Mouse (Mus musculus): ENCODE data around the gene 4930404H24Rik. TPM values are rescaled to one million over a fixed set of nuclear protein-coding genes. Genes with fewer than 3 reads are reported as not detected.

4930404H24Rik gene
- polyA plus RNA-seq, 1 experiment from 2014 or later, result not detected

GRCm38 (mm10) chr2:153496898-153497297 lies 4.3 kb downstream of the 4930404H24Rik start:
- DNase-seq (ENCODE audit: low spot score) (no peak), ATAC-seq (replicated peaks; ENCODE audit: low FRiP score, low read depth) (no peak)
- Histone ChIP-seq H3K4me2 (ENCODE audit: low read length) (no peak overlapping the region), H3K9ac (ENCODE audit: low read depth, low read length) (no peak overlapping the region), H3K27ac (no peak overlapping the region), H3K27me3 (ENCODE audit: insufficient read depth, low read length) (no peaks in the 10 kb centered on the region), H3K4me3 (replicated peaks; ENCODE audit: low read depth, low read length) (no peak overlapping the region), H3K4me1 (replicated peaks; ENCODE audit: insufficient read depth, low read length) (peaks cover 17% of the 10 kb centered on the region), H3K9me3 (replicated peaks; ENCODE audit: low read length) (no peaks in the 10 kb centered on the region), H3K36me3 (ENCODE audit: insufficient read depth, low read length) (no peaks in the 10 kb centered on the region)
- 41% methylated on average over 13 of the region's 13 CpGs for WGBS
- TF ChIP-seq CTCF (IDR thresholded peaks at IDR 0.05; ENCODE audit: low read depth), result no peak; the same call in 1 of the 2 replicates

- peaks cover 9% of the 10 kb centered on the region for H3K4me1 ChIP-seq (replicated peaks; ENCODE audit: insufficient read depth, low read length)
- DNase-seq (ENCODE audit: low spot score) (no peak), ATAC-seq (replicated peaks; ENCODE audit: low FRiP score, low read depth) (no peak)
- no peak overlapping the region for H3K9ac ChIP-seq (ENCODE audit: low read depth, low read length)
- 59% methylated on average over 4 of the region's 4 CpGs for WGBS
- H3K27ac ChIP-seq, result no peak overlapping the region
- H3K36me3 ChIP-seq (ENCODE audit: insufficient read depth, low read length), result no peaks in the 10 kb centered on the region
- no peak overlapping the region for H3K4me2 ChIP-seq (ENCODE audit: low read length)
- no peak overlapping the region for H3K4me3 ChIP-seq (replicated peaks; ENCODE audit: low read depth, low read length)
- H3K27me3 ChIP-seq (ENCODE audit: insufficient read depth, low read length), result no peaks in the 10 kb centered on the region
- no peaks in the 10 kb centered on the region for H3K9me3 ChIP-seq (replicated peaks; ENCODE audit: low read length)
- peak; percentile 50; the same call in 1 of the 2 replicates for TF ChIP-seq CTCF (IDR thresholded peaks at IDR 0.05; ENCODE audit: low read depth)
These were observed 6.6 kb downstream of the 4930404H24Rik start for GRCm38 (mm10) chr2:153499154-153499553.

- WGBS, result 66% methylated on average over 5 of the region's 5 CpGs
These were observed 13.8 kb downstream of the 4930404H24Rik start for GRCm38 (mm10) chr2:153506385-153506784.

GRCm38 (mm10) chr2:153507969-153508368 lies 15.4 kb downstream of the 4930404H24Rik start:
- H3K27me3 ChIP-seq (ENCODE audit: insufficient read depth, low read length), result no peaks in the 10 kb centered on the region
- no peaks in the 10 kb centered on the region for H3K9me3 ChIP-seq (replicated peaks; ENCODE audit: low read length)
- H3K27ac ChIP-seq, result no peak overlapping the region
- H3K36me3 ChIP-seq (ENCODE audit: insufficient read depth, low read length), result no peaks in the 10 kb centered on the region
- no peak for ATAC-seq (replicated peaks; ENCODE audit: low FRiP score, low read depth)
- DNase-seq (ENCODE audit: low spot score), result no peak
- WGBS, result 100% methylated on average over 2 of the region's 2 CpGs
- TF ChIP-seq CTCF (IDR thresholded peaks at IDR 0.05; ENCODE audit: low read depth), result no peak
- peaks cover 9% of the 10 kb centered on the region; the same call in 1 of the 2 replicates for H3K4me1 ChIP-seq (replicated peaks; ENCODE audit: insufficient read depth, low read length)
- no peak overlapping the region for H3K4me3 ChIP-seq (replicated peaks; ENCODE audit: low read depth, low read length)
- no peak overlapping the region for H3K4me2 ChIP-seq (ENCODE audit: low read length)
- H3K9ac ChIP-seq (ENCODE audit: low read depth, low read length), result no peak overlapping the region

More at GRCm38 (mm10) chr2:153506385-153506784, 13.8 kb downstream of the 4930404H24Rik start:
- Histone ChIP-seq H3K4me1 (replicated peaks; ENCODE audit: insufficient read depth, low read length) (peaks cover 9% of the 10 kb centered on the region; the same call in 1 of the 2 replicates), H3K36me3 (ENCODE audit: insufficient read depth, low read length) (no peaks in the 10 kb centered on the region), H3K9me3 (replicated peaks; ENCODE audit: low read length) (no peaks in the 10 kb centered on the region), H3K9ac (ENCODE audit: low read depth, low read length) (no peak overlapping the region), H3K4me3 (replicated peaks; ENCODE audit: low read depth, low read length) (no peak overlapping the region), H3K4me2 (ENCODE audit: low read length) (no peak overlapping the region), H3K27me3 (ENCODE audit: insufficient read depth, low read length) (no peaks in the 10 kb centered on the region), H3K27ac (no peak overlapping the region)
- no peak for ATAC-seq (replicated peaks; ENCODE audit: low FRiP score, low read depth)
- no peak for TF ChIP-seq CTCF (IDR thresholded peaks at IDR 0.05; ENCODE audit: low read depth)
- no peak for DNase-seq (ENCODE audit: low spot score)

- no peak for DNase-seq (ENCODE audit: low spot score)
- no peaks in the 10 kb centered on the region for H3K27me3 ChIP-seq (ENCODE audit: insufficient read depth, low read length)
- H3K4me1 ChIP-seq (replicated peaks; ENCODE audit: insufficient read depth, low read length), result peaks cover 9% of the 10 kb centered on the region; the same call in 1 of the 2 replicates
- H3K4me2 ChIP-seq (ENCODE audit: low read length), result no peak overlapping the region
- no peaks in the 10 kb centered on the region for H3K36me3 ChIP-seq (ENCODE audit: insufficient read depth, low read length)
- no peak overlapping the region for H3K4me3 ChIP-seq (replicated peaks; ENCODE audit: low read depth, low read length)
- no peaks in the 10 kb centered on the region for H3K9me3 ChIP-seq (replicated peaks; ENCODE audit: low read length)
- no peak for ATAC-seq (replicated peaks; ENCODE audit: low FRiP score, low read depth)
- H3K9ac ChIP-seq (ENCODE audit: low read depth, low read length), result no peak overlapping the region
- TF ChIP-seq CTCF (IDR thresholded peaks at IDR 0.05; ENCODE audit: low read depth), result no peak
- 86% methylated on average over 3 of the region's 3 CpGs for WGBS
- H3K27ac ChIP-seq, result no peak overlapping the region
These were observed 15.8 kb downstream of the 4930404H24Rik start for GRCm38 (mm10) chr2:153508405-153508804.

GRCm38 (mm10) chr2:153509211-153510029 lies 16.8 kb downstream of the 4930404H24Rik start:
- WGBS, result 16% methylated on average over 18 of the region's 18 CpGs
- Histone ChIP-seq H3K4me2 (ENCODE audit: low read length) (peak overlapping the region; percentile 7; the same call in 1 of the 2 replicates), H3K27ac (peak overlapping the region; percentile 47; the same call in 1 of the 2 replicates), H3K36me3 (ENCODE audit: insufficient read depth, low read length) (no peaks in the 10 kb centered on the region), H3K9me3 (replicated peaks; ENCODE audit: low read length) (no peaks in the 10 kb centered on the region), H3K4me3 (replicated peaks; ENCODE audit: low read depth, low read length) (no peak overlapping the region), H3K27me3 (ENCODE audit: insufficient read depth, low read length) (no peaks in the 10 kb centered on the region), H3K9ac (ENCODE audit: low read depth, low read length) (0 out of 2 replicates have a peak overlapping the region, but pooled peaks have one; percentile 13), H3K4me1 (replicated peaks; ENCODE audit: insufficient read depth, low read length) (peaks cover 9% of the 10 kb centered on the region; the same call in 1 of the 2 replicates)
- DNase-seq (ENCODE audit: low spot score) (no peak), ATAC-seq (replicated peaks; ENCODE audit: low FRiP score, low read depth) (no peak; the same call in 1 of the 2 replicates)
- no peak for TF ChIP-seq CTCF (IDR thresholded peaks at IDR 0.05; ENCODE audit: low read depth)
